Mouse (Mus musculus) testis, postnatal 14 days (tissue): ENCODE data around the gene Cep83.

Experiments used
- DNase-seq: peaks from one replicate; pipeline ENCODE4 v3.0.0; 2021; ENCODE audit warnings: low spot score

Cep83 gene

DNA sequence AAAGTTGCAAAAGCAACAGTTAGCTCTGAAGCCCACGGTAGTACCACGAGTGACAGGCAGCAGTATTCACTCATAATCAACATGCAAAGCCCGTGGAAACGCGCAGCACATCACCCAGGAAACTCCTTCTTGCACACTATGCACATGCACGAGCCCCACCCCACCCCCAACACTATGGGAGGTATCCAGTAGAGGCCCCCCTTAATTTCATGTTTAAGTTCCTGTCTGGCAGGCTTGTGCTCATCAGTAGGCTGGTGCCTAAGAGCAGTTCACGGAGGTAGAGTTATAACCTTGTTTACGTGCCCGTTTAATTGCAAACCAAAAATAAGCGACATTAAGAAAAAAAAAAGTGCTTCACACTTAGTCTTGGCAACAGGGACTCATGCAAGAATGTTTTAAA, 138.9 kb downstream of the Cep83 start:
- no peak for DNase-seq

DNA sequence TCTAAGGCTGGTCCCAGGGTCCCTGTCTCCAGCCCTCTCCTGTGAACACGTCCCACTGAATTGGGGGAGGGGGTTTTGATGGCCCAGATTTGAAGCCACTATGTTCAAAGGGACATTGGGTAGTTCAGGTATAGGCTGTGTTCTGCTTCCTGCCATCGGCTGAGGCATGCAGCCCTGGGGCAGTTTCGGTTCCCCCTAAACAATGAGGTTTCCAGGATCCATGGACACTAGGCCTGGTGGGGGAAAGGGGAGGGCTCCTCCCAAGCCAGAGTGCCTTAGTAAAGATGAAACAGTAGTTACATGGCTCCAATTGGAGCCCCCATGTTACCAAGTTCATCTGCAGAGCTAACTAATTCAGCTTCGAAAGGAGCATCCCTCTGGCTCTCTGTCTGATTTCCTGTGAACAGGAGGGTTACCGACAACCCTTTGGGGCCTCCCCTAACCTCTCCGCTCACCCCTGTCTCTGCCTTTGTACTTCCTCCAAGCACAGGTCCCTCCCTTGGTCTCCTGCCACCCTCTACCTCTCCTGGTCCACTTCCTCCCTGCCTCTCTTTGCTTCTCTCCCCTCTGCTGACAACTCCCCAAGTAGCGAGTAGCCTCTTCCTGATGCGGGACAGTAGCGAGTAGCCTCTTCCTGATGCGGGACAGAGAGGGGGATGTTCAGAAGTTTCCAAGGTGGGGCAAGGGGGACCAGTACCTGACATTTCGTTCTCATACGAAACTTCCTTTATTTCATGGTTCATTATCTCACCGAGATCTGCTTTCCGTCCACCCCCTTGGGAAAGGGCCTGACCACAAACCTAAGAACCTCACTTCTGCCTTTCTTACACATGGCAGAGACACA, 139.7 kb downstream of the Cep83 start:
- no peak for DNase-seq

DNA sequence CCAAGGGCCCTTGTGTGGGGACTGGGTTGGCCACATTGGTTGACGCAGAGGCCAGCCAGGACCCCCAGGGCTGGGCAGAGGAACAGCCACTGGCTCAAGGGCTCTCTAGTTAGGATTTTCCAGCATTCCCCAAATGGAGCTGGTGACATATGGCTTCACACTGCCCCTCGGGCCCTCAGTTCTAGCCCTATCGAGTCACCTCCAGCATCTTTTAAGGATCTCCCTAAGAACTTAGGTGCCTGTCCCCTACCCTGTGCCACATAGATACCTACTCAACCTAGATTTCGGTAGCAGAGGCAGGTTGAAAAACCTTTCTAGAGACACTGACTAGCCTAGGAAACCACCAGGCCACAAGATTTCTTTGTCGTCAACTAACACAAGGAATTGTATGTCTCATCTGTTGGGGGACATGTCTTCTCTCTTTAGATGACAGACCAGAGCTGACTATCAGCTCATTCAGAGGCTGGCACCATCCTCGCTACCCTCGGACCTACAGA, 140.3 kb downstream of the Cep83 start:
- DNase-seq, result no peak

DNA sequence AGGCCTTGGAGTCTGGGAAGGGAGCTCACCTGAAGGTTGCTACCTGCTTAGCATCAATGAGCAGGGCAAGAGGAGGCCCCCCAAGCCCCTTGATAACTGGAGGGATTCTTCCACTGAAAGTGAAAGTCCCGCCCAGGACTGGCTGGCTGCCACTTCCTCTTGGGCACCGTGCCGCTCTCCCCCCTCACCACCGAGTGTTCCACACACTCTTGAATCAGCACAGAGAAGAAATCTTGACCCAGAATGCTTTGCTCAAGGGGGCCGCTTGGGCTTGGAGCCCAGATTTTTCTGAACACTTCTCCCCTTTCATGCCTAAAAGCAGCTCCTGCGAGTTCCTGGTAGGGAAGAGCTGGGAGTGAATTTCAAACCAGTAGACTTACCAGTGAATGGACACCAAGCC, 141.0 kb downstream of the Cep83 start:
- DNase-seq, result peak; percentile 77

DNA sequence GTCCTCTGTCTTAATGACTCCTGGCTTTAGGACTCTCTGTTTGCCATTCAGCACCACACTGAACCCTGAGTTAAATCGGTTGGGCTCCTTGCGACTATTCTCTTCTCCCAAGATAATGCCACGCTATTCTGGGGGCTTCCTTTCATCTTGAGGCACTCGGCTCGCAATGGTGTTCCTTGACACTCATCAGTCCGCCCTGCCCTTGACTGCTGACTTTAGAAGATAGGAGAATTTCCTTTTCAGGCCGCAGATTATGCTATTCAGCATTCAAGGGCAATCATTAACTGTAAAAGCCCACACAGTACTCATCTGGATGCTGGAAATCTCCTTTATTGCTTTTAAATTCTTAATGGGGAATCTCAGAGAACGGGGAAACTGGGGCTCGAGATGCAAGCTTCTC, 147.4 kb downstream of the Cep83 start:
- no peak for DNase-seq
